Mouse (Mus musculus) T-helper 2 cell (primary cell): Measurements from ENCODE around the gene Slc34a1.

Experiments
- in situ Hi-C: fragments of 300-600 bp; cut with MboI, MseI; formaldehyde crosslinking; loops from one replicate; pipeline ENCODE4 v1.15.1; 2025; ENCODE audit warnings: high pct_unique_total_duplicates

The Slc34a1 gene

DNA sequence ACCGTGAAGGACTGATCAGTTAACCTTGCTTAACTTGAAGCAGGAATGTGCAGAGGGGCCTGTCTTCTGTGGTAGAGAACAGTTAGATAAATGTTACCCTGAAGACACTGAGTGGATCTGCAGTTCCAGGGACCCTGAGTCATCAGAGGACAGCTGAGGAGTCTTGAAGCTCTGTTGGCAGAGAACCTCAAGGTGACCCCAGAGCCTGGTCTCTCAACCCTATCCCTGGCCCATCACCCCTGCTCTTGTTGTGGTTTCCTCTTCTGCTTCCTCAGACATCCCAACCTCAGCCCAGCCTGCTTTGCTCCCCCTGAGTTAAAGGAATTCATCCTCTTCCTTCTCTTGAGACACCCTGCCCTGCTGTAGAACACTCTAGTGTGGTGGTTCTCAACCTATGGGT lies at the start of gene Slc34a1:
TSS of gene Slc34a1 (plus strand) at position 100 of the 400 bp plus-strand sequence.
- in situ Hi-C loops, result no loop called here

DNA sequence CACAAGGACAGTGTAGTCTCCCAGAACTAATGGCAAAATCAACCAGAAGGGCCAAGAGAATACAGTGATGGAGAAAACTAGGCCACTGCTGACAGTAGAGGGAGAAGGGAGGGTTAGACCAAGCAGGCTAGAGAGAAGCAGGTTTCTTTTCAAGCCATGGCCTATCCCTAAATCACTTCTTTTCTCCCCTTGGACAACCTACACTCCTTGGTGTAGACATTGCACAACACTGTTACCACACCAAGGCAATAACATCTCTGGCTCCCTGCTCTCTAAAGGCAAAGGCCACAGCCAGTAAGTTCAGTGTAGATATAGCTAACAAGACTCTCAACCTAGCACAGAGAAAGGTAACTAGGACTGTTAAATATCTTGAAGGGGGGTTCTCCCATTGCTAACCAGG lies 36.8 kb upstream of the Slc34a1 start:
- in situ Hi-C loops, result loop anchor here (10.0 kb wide), 1 partner anchor 744 kb away; no protein-coding TSS in a partner anchor

DNA sequence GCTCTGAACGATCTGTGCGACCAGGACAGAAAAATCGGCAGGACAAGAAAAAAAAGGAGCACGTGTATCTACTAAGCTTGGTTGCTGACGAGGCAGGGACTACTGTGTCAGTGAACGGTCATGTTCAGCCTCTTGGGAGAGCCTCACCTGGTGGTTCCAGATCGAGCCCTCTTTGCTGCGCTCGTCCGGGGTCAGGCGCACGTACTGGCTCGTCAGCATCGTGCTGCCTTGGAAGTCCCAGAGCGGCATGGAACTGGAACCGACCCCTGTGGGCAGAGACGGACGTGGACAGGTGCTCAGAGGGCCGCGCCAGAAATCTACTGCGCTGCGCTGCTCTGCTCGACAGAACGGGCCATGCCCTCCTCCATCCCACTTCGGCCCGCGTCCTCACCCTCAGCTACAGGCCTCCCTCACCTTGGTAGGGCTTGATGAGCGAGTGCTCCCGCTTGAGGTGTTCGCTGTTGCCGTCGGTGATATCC lies 36.0 kb upstream of the Slc34a1 start:
- in situ Hi-C loops, result loop anchor here (10.0 kb wide), 1 partner anchor 743 kb away; no protein-coding TSS in a partner anchor

- in situ Hi-C loops, result loop anchor here (10.0 kb wide), 1 partner anchor 742 kb away; no protein-coding TSS in a partner anchor
Observed at GRCm38 (mm10) chr13:55362453-55363060, 35.4 kb upstream of the Slc34a1 start, which contains the start of gene Lman2. Lman2 (minus strand) TSS chr13:55362783.

GRCm38 (mm10) chr13:55368401-55368800 lies 29.6 kb upstream of the Slc34a1 start:
- in situ Hi-C loops, result loop anchor here (5.0 to 10.0 kb wide), 2 partner anchors 36 to 736 kb away; no protein-coding TSS in a partner anchor

DNA sequence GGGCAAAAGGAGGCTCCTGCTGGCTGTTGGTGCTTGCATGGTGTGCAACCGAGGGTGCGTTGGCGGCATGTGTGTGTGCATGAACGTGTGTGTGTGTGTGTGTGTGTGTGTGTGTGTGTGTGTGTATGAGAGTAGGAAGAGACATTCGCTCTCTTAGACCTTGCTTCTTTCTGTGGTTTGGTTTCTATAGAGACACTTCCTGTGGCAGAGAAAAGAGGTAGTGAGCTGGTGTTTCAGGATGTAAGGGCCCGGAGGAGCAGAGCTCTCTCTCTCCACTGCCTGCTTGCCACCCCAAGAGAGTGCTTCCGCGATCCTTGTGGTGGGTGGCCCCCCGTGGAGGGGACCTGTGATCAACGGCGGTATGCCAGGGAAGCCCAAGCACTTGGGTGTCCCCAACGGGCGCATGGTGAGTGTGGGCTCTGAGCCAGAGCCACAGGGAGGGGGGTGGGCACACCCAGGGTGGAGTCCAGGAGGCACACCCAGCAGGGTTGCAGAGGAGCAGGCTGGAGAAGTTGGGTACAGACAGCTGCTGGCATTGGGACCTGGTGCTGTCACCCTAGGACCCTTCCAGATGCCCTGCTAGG lies 28.4 kb upstream of the Slc34a1 start, which contains the start of gene Rgs14:
TSS of gene Rgs14 (plus strand) at position 202 of the 584 bp plus-strand sequence.
- in situ Hi-C loops, result loop anchor here (5.0 to 10.0 kb wide), 2 partner anchors 37 to 735 kb away; no protein-coding TSS in a partner anchor

DNA sequence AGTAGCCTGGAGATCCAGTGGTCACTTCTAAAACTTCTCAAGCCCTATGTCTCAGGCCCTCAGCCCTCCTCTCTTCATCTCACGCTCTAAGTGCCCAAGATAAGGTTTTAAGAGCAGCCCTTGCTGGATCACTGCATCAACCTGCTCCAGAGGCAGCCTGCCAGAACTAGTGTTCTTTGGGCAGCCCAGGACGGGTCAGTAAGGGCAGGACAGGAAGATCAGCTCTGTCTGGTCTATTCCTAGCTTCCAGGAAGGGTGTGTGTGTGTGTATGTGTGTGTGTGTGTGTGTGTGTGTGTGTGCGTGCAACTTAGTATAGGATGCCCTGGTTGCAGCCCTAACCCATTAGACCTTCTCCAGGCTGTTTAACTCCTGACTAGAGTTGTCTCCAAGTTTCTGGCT lies 27.8 kb upstream of the Slc34a1 start:
- in situ Hi-C loops, result no loop called here

DNA sequence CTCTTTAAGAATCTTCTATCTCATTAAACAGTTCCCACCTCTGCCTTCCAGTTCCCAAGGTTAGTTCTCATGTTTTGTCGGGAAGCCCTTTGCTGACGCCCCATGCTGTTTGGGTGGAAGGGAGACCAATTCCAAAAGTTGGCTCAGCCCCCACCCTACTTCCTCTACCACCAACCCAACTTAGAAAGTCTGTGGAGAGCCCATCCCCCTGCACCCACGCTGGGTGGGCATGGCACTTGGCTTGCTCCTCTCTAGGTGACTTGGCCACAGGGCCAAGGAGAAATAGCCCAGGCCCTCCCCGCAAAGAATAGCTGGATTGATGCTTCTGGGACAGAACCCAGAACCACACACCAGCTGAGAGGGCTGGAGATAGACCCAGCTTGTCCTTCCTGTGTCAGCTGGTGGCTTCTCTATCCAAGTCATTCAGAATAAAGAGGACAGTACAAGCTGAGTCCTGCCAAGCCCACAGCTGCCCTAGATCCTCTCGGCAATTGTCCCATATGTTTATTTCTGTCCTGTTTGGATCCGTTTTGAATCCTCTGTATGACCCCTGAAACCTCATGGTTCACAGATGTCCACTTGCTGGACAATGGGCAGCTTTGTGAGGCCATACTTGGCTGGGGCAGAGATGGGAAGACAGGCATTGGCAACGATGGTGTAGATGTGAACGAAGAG lies 26.8 kb upstream of the Slc34a1 start:
- in situ Hi-C loops, result no loop called here

- in situ Hi-C loops, result no loop called here
Observed at GRCm38 (mm10) chr13:55371740-55372139, 26.2 kb upstream of the Slc34a1 start.

DNA sequence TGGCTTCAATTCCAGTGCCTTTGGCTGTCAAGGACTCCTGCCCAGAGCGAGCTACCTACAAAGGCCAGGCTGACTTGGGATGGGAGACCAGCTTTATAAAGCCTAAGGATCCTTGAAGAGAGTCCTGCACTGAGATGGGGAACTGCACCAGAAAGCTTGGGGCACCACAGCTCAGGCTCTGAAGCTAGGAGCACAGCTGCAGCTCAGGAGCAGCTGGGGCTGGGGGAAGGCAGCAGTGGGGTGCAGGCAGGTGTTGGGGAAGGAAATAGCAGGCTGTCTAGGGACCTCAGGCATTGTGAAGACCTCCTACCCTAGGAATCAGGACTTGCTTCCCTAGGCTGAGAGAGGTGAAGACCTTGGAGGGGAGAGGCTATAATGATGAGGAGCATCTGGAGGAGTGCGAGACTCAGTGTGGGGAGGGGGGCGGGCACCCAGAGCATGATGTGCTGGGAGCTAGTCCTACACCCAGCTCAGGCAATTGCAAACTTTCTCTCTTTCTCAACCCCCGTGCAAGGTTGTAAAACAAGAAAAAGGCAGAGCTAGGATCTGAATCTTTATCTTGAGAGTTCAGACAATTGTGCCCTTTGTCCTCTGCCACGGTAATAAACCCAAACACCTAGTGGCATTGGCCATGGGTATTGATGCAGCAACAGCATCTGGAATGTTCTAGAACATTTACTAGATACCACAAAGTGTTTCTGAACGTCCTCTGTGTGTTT lies 23.6 kb upstream of the Slc34a1 start:
- in situ Hi-C loops, result no loop called here

DNA sequence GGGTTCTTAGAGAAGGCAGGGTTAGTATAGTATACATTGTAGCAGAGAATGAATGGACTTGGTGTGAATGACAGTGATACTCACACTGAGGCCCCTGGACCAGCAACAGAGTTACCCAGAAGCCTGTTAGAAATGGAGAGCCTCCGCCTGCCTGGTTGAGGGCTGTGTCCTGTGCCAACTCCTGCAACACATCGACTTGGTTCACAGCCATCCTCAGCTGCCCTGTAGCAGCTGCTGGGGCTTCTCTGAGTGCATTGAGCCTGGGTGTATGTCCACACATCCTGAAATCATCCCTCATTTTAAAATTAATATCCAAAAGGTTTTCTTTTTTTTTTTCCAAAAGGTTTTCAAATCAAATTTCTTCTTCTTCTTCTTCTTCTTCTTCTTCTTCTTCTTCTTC lies 22.1 kb upstream of the Slc34a1 start:
- in situ Hi-C loops, result no loop called here

GRCm38 (mm10) chr13:55378907-55379580 lies 18.9 kb upstream of the Slc34a1 start:
- in situ Hi-C loops, result no loop called here

GRCm38 (mm10) chr13:55381790-55382189 lies 16.2 kb upstream of the Slc34a1 start:
- in situ Hi-C loops, result no loop called here

DNA sequence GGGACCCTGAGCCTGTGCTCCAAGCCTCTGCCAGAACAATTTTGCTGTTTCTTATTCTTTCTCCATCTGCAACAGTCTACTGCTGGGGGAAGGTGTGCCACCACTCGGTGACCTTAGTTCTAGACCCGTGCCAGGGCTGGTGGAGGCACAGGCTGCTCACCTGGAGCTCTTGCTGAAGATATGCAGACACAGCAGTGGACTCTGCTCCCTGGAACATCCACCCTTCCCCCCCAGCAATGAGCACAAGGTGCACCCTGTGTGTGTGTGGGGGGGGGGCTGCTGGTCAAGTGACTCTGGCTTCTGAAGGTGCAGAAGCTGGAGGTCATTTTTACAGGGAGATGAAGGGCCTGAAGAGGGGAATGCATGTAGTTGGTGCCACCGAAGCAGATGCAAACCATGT lies 7.3 kb upstream of the Slc34a1 start:
- in situ Hi-C loops, result no loop called here

DNA sequence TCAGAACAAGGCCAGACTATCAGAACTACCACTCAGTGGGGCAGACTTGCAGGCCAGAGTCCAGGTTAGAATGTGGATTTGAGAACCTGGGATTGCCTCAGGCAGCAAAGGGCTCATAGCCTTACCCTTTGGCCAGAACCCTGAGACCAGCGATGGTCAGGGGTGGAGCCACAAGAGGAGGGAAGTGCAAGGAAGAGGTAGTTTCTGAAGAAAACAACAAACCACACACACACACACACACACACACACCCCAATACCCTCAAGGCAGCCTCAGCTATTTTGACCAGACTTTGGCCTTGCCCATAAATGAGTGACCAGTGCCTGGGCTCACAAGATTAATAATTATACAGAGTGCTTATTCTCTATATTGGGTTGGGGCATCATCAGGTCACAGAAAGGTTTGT lies 6.4 kb upstream of the Slc34a1 start:
- in situ Hi-C loops, result no loop called here

DNA sequence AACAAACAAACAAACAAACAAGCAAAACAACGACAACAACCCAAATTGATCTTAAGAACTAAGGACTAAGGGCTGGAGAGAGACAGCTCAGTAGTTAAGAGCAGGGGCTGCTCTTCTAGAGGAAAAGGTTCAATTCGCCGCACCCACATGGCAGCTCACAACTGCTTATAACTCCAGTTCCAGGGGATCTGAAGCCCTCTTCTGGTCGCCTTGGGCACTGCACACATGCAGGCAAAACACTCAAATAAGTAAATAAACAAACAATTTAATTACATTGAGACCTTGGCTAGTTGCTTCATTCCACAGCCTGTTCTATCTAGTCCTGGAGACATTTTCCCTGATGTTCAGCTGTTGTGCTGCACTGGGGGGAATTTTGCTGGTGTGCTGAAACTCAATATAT lies 5.1 kb upstream of the Slc34a1 start:
- in situ Hi-C loops, result no loop called here

- in situ Hi-C loops, result no loop called here
Observed at GRCm38 (mm10) chr13:55399300-55400038, 1.5 kb downstream of the Slc34a1 start.

GRCm38 (mm10) chr13:55400039-55400346 lies 2.0 kb downstream of the Slc34a1 start:
- in situ Hi-C loops, result no loop called here

DNA sequence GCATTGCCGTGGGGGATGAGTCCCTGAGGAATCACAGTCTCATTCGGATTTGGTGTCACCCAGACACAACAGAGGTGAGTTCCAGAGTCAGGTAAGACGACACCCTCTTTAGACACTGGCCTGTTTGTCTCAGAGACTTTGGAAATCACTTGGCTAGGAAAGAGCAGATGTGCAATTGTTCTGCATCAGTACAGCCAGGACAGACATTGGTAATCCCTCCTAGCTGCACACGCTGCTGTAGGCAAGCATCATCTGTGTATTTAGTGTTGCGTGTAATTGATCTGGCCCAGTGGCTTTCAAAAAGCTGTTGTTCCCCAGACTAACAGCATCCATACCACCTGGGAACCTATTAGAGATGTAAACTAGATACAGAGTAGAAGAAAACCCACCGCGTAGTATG lies 5.3 kb downstream of the Slc34a1 start:
- in situ Hi-C loops, result no loop called here

- in situ Hi-C loops, result no loop called here
Observed at GRCm38 (mm10) chr13:55403935-55404852, 6.2 kb downstream of the Slc34a1 start.
